Comparison of ENCODE assay signal across 20 mouse cellular contexts in the genomic region with DNA sequence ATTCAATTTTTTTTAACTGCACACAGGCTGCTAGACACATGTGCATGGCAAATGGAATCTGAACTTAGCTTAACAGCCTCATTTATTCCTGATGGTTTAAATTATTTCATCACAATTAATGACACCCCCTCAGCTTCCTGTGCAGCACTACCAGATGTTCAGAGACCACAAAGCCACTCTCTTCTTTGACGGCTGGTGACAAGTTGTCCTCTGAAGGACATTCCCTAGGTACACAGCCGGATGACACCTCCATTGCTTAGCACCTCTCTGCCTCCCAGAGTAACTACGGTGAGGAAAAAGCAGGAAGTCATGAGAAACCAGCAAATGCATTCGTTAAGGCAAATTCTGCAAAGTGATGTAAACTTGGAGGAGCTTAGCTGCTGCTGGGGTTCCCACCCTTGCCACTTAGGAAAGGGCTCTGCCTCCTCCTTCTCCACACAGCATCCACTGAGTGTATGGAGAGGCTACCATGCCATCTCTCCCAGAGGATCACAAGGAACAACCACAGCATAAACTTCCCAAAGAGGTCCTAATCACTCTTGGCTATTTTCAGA.
A peak's percentile ranks its signal among the peaks of the same experiment; 100 is the strongest.
DNase-seq lines count a peak whose midpoint lies in the region; ATAC-seq and TF ChIP-seq lines count a peak whose summit lies in the region.
"Had no signal": no experiment of that assay in that cellular context is flagged by ENCODE, and none has a peak within 500 bp of the region (broad histone marks: within the 10 kb centered on the region; RNA-seq: fewer than 3 reads in every experiment).

No protein-coding gene starts in this region.

- no peaks in the 10 kb centered on the region for H3K36me3 ChIP-seq in embryonic facial prominence, embryonic 15.5 days
- no peaks in the 10 kb centered on the region for H3K36me3 ChIP-seq in limb, embryonic 14.5 days (ENCODE audit: control insufficient read depth, insufficient read depth, low read length)
- H3K36me3 ChIP-seq: forebrain, embryonic 10.5 days; heart, embryonic 12.5 days; liver, embryonic 13.5 days; neural tube, embryonic 12.5 days had no signal

- H3K27me3 ChIP-seq in embryonic facial prominence, embryonic 15.5 days = no peaks in the 10 kb centered on the region
- no peaks in the 10 kb centered on the region for H3K27me3 ChIP-seq in limb, embryonic 14.5 days (ENCODE audit: control insufficient read depth, insufficient read depth, low read length)
- H3K27me3 ChIP-seq: CH12.LX; heart, embryonic 12.5 days; liver, embryonic 13.5 days; neural tube, embryonic 12.5 days had no signal

- H3K9me3 ChIP-seq in embryonic facial prominence, embryonic 15.5 days (replicated peaks) = no peaks in the 10 kb centered on the region
- H3K9me3 ChIP-seq in limb, embryonic 14.5 days (ENCODE audit: control insufficient read depth, low read length) = no peaks in the 10 kb centered on the region
- H3K9me3 ChIP-seq: forebrain, embryonic 10.5 days; heart, embryonic 12.5 days; liver, embryonic 13.5 days; neural tube, embryonic 12.5 days had no signal

- no peak for TF ChIP-seq POLR2A in limb, embryonic 14.5 days (IDR thresholded peaks at IDR 0.05; ENCODE audit: borderline replicate concordance, extremely low read depth, insufficient read depth, insufficient read length)

- H3K4me2 ChIP-seq in embryonic facial prominence, embryonic 15.5 days (replicated peaks) = peak overlapping the region; percentile 19; the same call in 1 of the 2 replicates
- H3K4me2 ChIP-seq in limb, embryonic 14.5 days (replicated peaks; ENCODE audit: low read depth, low read length, severe bottlenecking) = peak overlapping the region; percentile 33; the same call in 1 of the 2 replicates
- H3K4me2 ChIP-seq: heart, embryonic 12.5 days; liver, embryonic 13.5 days; neural tube, embryonic 12.5 days had no signal

- H3K9ac ChIP-seq in embryonic facial prominence, embryonic 15.5 days = no peak overlapping the region
- no peak overlapping the region for H3K9ac ChIP-seq in limb, embryonic 14.5 days (ENCODE audit: low read depth, low read length, severe bottlenecking)
- H3K9ac ChIP-seq: heart, embryonic 12.5 days; liver, embryonic 13.5 days; neural tube, embryonic 12.5 days had no signal

- ATAC-seq in embryonic facial prominence, embryonic 15.5 days (ENCODE audit: insufficient number of reproducible peaks, low FRiP score, low TSS enrichment, low read depth) = no peak
- no peak for ATAC-seq in limb, embryonic 14.5 days (ENCODE audit: low FRiP score, low read depth)
- ATAC-seq: lung, postnatal 0 days had no signal

- 27% methylated on average over 4 of the region's 4 CpGs for WGBS in embryonic facial prominence, embryonic 15.5 days
- 12% methylated on average over 4 of the region's 4 CpGs for WGBS in limb, embryonic 14.5 days

- no peak overlapping the region for H3K27ac ChIP-seq in embryonic facial prominence, embryonic 15.5 days (replicated peaks)
- no peak overlapping the region for H3K27ac ChIP-seq in limb, embryonic 14.5 days (replicated peaks; ENCODE audit: low read depth, low read length)
- H3K27ac ChIP-seq: forebrain, embryonic 10.5 days; liver, embryonic 13.5 days; neural tube, embryonic 12.5 days had no signal

- peak; percentile 8 for DNase-seq in embryo, embryonic 10 days (ENCODE audit: low spot score)
- DNase-seq in embryo, embryonic 11 days = no peak
- peak; percentile 3 for DNase-seq in ZHBTc4 (ENCODE audit: low read depth, low spot score)
- DNase-seq in limb, embryonic 14.5 days (ENCODE audit: low spot score) = no peak
- DNase-seq in urinary bladder, postnatal 14 days (ENCODE audit: low spot score) = no peak
- no peak for DNase-seq in layer of hippocampus, postnatal 10 days (ENCODE audit: low spot score in 2 of 2)
- no peak for DNase-seq in cerebellum, adult 9-11 months
- DNase-seq: adrenal gland, postnatal 10 days; cerebellum, adult 18-20 months; gastrocnemius, postnatal 36 days; heart, postnatal 36 days; layer of hippocampus, adult 9-11 months; liver, embryonic 13.5 days; thymus, postnatal 36 days had no signal

- H3K4me1 ChIP-seq in embryonic facial prominence, embryonic 15.5 days = peaks cover 28% of the 10 kb centered on the region
- H3K4me1 ChIP-seq in limb, embryonic 14.5 days (ENCODE audit: control insufficient read depth, insufficient read depth, low read length) = peaks cover 40% of the 10 kb centered on the region
- H3K4me1 ChIP-seq: liver, embryonic 13.5 days; neural tube, embryonic 12.5 days had no signal

- no peak overlapping the region; the same call in 1 of the 2 replicates for H3K4me3 ChIP-seq in embryonic facial prominence, embryonic 15.5 days (replicated peaks)
- H3K4me3 ChIP-seq in limb, embryonic 14.5 days (replicated peaks; ENCODE audit: low read length) = 0 out of 2 replicates have a peak overlapping the region, but pooled peaks have one; percentile 8
- H3K4me3 ChIP-seq: forebrain, embryonic 10.5 days; heart, embryonic 12.5 days; liver, embryonic 13.5 days; neural tube, embryonic 12.5 days had no signal

Comparison
In these comparisons a context has a peak if more than half of its experiments do, and no peak if none do; other contexts are left out.
1. DNase-seq: peak in embryo, embryonic 10 days (single experiment) and ZHBTc4 (single experiment); none in embryo, embryonic 11 days (single experiment), limb, embryonic 14.5 days (single experiment), urinary bladder, postnatal 14 days (single experiment), layer of hippocampus, postnatal 10 days (0 of 2) and cerebellum, adult 9-11 months (single experiment).